8 mouse cellular contexts compared by ENCODE assay signal in genomic region chr3:132087011-132087486, GRCm38 (mm10). TPM values are rescaled to one million over a fixed set of nuclear protein-coding genes. Genes with fewer than 3 reads are reported as not detected.
DNase-seq lines count a peak whose midpoint lies in the region; ATAC-seq and TF ChIP-seq lines count a peak whose summit lies in the region.

No protein-coding gene starts in this region.

- peaks cover 8% of the 10 kb centered on the region for H3K4me1 ChIP-seq in bone marrow macrophage, adult 2 months (ENCODE audit: control insufficient read depth, insufficient read depth, low read length)
- H3K4me1 ChIP-seq in kidney, adult 2 months (ENCODE audit: control insufficient read depth, insufficient read depth, low read length), result no peaks in the 10 kb centered on the region; the same call in 1 of the 2 replicates
- peaks cover 18% of the 10 kb centered on the region for H3K4me1 ChIP-seq in limb, embryonic 15.5 days
- H3K4me1 ChIP-seq in neural tube, embryonic 13.5 days (replicated peaks), result peaks cover 44% of the 10 kb centered on the region

- H3K36me3 ChIP-seq in kidney, adult 2 months (ENCODE audit: control insufficient read depth, insufficient read depth, low read length), result no peaks in the 10 kb centered on the region
- no peaks in the 10 kb centered on the region for H3K36me3 ChIP-seq in limb, embryonic 15.5 days
- H3K36me3 ChIP-seq in neural tube, embryonic 13.5 days, result no peaks in the 10 kb centered on the region

- peak overlapping the region; percentile 55; the same call in 1 of the 2 replicates for H3K9ac ChIP-seq in limb, embryonic 15.5 days
- H3K9ac ChIP-seq in neural tube, embryonic 13.5 days, result peak overlapping the region; percentile 55

- 3% methylated on average over 21 of the region's 21 CpGs for WGBS in kidney, adult 2 months
- 1% methylated on average over 21 of the region's 21 CpGs for WGBS in limb, embryonic 15.5 days
- WGBS in neural tube, embryonic 13.5 days, result under 1% methylated on average over 21 of the region's 21 CpGs

- H3K27ac ChIP-seq in bone marrow macrophage, adult 2 months (ENCODE audit: insufficient read depth, low read depth, low read length), result peak overlapping the region; percentile 34
- peak overlapping the region; percentile 59 for H3K27ac ChIP-seq in kidney, adult 2 months (ENCODE audit: insufficient read depth, low read depth, low read length)
- peak overlapping the region; percentile 79 for H3K27ac ChIP-seq in limb, embryonic 15.5 days
- no peak overlapping the region for H3K27ac ChIP-seq in neural tube, embryonic 13.5 days (replicated peaks)

- ATAC-seq in limb, embryonic 15.5 days (ENCODE audit: insufficient number of reproducible peaks, low FRiP score, low TSS enrichment, low read depth), result peak; percentile 55
- peak; percentile 89 for ATAC-seq in neural tube, embryonic 13.5 days (ENCODE audit: low read depth)

- H3K27me3 ChIP-seq in kidney, adult 2 months (replicated peaks; ENCODE audit: control insufficient read depth, insufficient read depth, low read length), result no peaks in the 10 kb centered on the region
- peaks cover 23% of the 10 kb centered on the region for H3K27me3 ChIP-seq in limb, embryonic 15.5 days
- H3K27me3 ChIP-seq in neural tube, embryonic 13.5 days, result peaks cover 37% of the 10 kb centered on the region

- peak; percentile 42; the same call in 1 of the 2 replicates for TF ChIP-seq CTCF in bone marrow macrophage, adult 2 months (IDR thresholded peaks at IDR 0.05; ENCODE audit: low read depth, low read length)
- TF ChIP-seq CTCF in kidney, adult 2 months (conservative IDR thresholded peaks at IDR 0.05; ENCODE audit: insufficient read depth, insufficient read length, low read depth, low read length), result no peak; the same call in 1 of the 2 replicates

- H3K9me3 ChIP-seq in limb, embryonic 15.5 days, result no peaks in the 10 kb centered on the region
- H3K9me3 ChIP-seq in neural tube, embryonic 13.5 days, result no peaks in the 10 kb centered on the region

- no peak for TF ChIP-seq POLR2A in bone marrow macrophage, adult 2 months (IDR thresholded peaks at IDR 0.05; ENCODE audit: borderline replicate concordance, low read depth, low read length)
- no peak for TF ChIP-seq POLR2A in kidney, adult 2 months (IDR thresholded peaks at IDR 0.05; ENCODE audit: low read depth, low read length)

- peak; percentile 92 for DNase-seq in 416B (ENCODE audit: low read depth)
- DNase-seq in frontal cortex, postnatal 10 days (ENCODE audit: low spot score in 2 of 2), result peak; percentile 28 to 40
- peak; percentile 54 for DNase-seq in kidney, adult 2 months
- DNase-seq in c-Kit-positive CD71-positive TER-119-positive erythroid progenitor cells, embryonic 14.5 days (ENCODE audit: low spot score), result no peak
- no peak for DNase-seq in ovary, postnatal 36 days (ENCODE audit: low spot score)

- H3K4me3 ChIP-seq in bone marrow macrophage, adult 2 months (ENCODE audit: insufficient read depth, low read length), result peak overlapping the region; percentile 64
- peak overlapping the region; percentile 62 for H3K4me3 ChIP-seq in kidney, adult 2 months (ENCODE audit: insufficient read depth, low read depth, low read length)
- peak overlapping the region; percentile 47 for H3K4me3 ChIP-seq in limb, embryonic 15.5 days
- peak overlapping the region; percentile 47 for H3K4me3 ChIP-seq in neural tube, embryonic 13.5 days

- H3K4me2 ChIP-seq in limb, embryonic 15.5 days, result peak overlapping the region; percentile 88
- peak overlapping the region; percentile 96 for H3K4me2 ChIP-seq in neural tube, embryonic 13.5 days

RNA-seq across cellular contexts. Expression of gene Dkk2, which starts 2.0 kb away (rescaled TPM):
- polyA plus RNA-seq in bone marrow macrophage, adult 2 months (2012; ENCODE audit: insufficient read depth, insufficient read length, missing spikeins), result 0.64 and 0.68 TPM in 2 replicates
- polyA plus RNA-seq in kidney, adult 2 months (2012; rRNA removed), result 11.8 and 12.3 TPM in 2 replicates
- 68.7 and 88.5 TPM in 2 replicates for polyA plus RNA-seq in limb, embryonic 15.5 days (2015; fragmentation: Nextera tagmentation; extraction: Ambion mirVana)
- 3.0 and 4.4 TPM in 2 replicates for polyA plus RNA-seq in neural tube, embryonic 13.5 days (2015; fragmentation: Nextera tagmentation; extraction: Ambion mirVana)

Comparison
In these comparisons a context has a peak if more than half of its experiments do, and no peak if none do; other contexts are left out.
1. DNase-seq: peak in 416B (single experiment), frontal cortex, postnatal 10 days (2 of 2) and kidney, adult 2 months (single experiment); none in c-Kit-positive CD71-positive TER-119-positive erythroid progenitor cells, embryonic 14.5 days (single experiment) and ovary, postnatal 36 days (single experiment).
2. Peak in every context shown above with its lines, with median percentiles within 50 percentile points of each other: H3K4me3 ChIP-seq.